Mouse (Mus musculus) spleen, postnatal 36 days (tissue): ENCODE results near the gene Tent2.

Experiments
- DNase-seq, 2 experiments: peaks; one replicate each; pipeline ENCODE4 v3.0.0; 2022; ENCODE audit warnings: low spot score in 2 of 2, mixed read lengths in 1 of 2

Gene Tent2

GRCm38 (mm10) chr13:93191831-93192645 lies at the start of gene Tent2:
Gene Tent2, minus strand, starts transcription at chr13:93192385.
- peak; percentile 96 for DNase-seq

- no peak for DNase-seq
Observed at GRCm38 (mm10) chr13:93241180-93241579, 49.0 kb upstream of the Tent2 start.

GRCm38 (mm10) chr13:93239561-93239960 lies 47.4 kb upstream of the Tent2 start:
- no peak for DNase-seq

GRCm38 (mm10) chr13:93239134-93239533 lies 46.9 kb upstream of the Tent2 start:
- DNase-seq, result no peak

GRCm38 (mm10) chr13:93237677-93238398 lies 45.7 kb upstream of the Tent2 start:
- DNase-seq, result peak; percentile 48 to 58

GRCm38 (mm10) chr13:93234267-93235039 lies 42.3 kb upstream of the Tent2 start:
- DNase-seq, result no peak

- no peak for DNase-seq
Observed at GRCm38 (mm10) chr13:93232335-93232734, 40.1 kb upstream of the Tent2 start.

- peak; percentile 22 to 35 for DNase-seq
Observed at GRCm38 (mm10) chr13:93231016-93231415, 38.8 kb upstream of the Tent2 start.

GRCm38 (mm10) chr13:93211741-93212140 lies 19.6 kb upstream of the Tent2 start:
- DNase-seq, result no peak

GRCm38 (mm10) chr13:93192646-93193026 lies 451 bp upstream of the Tent2 start:
- DNase-seq, result no peak

GRCm38 (mm10) chr13:93189416-93189815 lies 2.8 kb downstream of the Tent2 start:
- no peak for DNase-seq

- DNase-seq, result no peak
Observed at GRCm38 (mm10) chr13:93188738-93189137, 3.4 kb downstream of the Tent2 start.

- DNase-seq, result peak in 1 of 2 experiments; percentile 12
Observed at GRCm38 (mm10) chr13:93187792-93188191, 4.4 kb downstream of the Tent2 start.

- peak in 1 of 2 experiments; percentile 8 for DNase-seq
Observed at GRCm38 (mm10) chr13:93180351-93180750, 11.8 kb downstream of the Tent2 start.

- DNase-seq, result no peak
Observed at GRCm38 (mm10) chr13:93179522-93179921, 12.7 kb downstream of the Tent2 start.

GRCm38 (mm10) chr13:93177571-93177970 lies 14.6 kb downstream of the Tent2 start:
- DNase-seq, result no peak

- no peak for DNase-seq
Observed at GRCm38 (mm10) chr13:93163303-93163702, 28.9 kb downstream of the Tent2 start.

- no peak for DNase-seq
Observed at GRCm38 (mm10) chr13:93162456-93162855, 29.7 kb downstream of the Tent2 start.

GRCm38 (mm10) chr13:93158261-93158660 lies 33.9 kb downstream of the Tent2 start:
- DNase-seq, result no peak

- DNase-seq, result no peak
Observed at GRCm38 (mm10) chr13:93153280-93153679, 38.9 kb downstream of the Tent2 start.

GRCm38 (mm10) chr13:93144336-93145167 lies 47.6 kb downstream of the Tent2 start, which contains the start of gene Cmya5:
Gene Cmya5, minus strand, starts transcription at chr13:93144724.
- DNase-seq, result peak; percentile 55 to 56
